Mouse (Mus musculus) CH12.LX (cell line): ENCODE measurements around the gene C1qbp.

ENCODE experiments used
- CTCF ChIP-seq, 2 experiments: IDR thresholded peaks in 1 of 2; conservative IDR thresholded peaks in 1 of 2; 2 replicates each; pipeline ENCODE4 v1.5.1; 2011 to 2012; ENCODE audit warnings: low read depth in 2 of 2, low read length in 2 of 2, improper control_type of control experiment in 1 of 2, inconsistent platforms in 1 of 2, mild to moderate bottlenecking in 1 of 2, moderate library complexity in 1 of 2
- EP300 ChIP-seq: IDR thresholded peaks from 2 replicates; pipeline ENCODE4 v1.6.1; 2011; ENCODE audit warnings: low read length, improper control_type of control experiment
- HCFC1 ChIP-seq: IDR thresholded peaks from 2 replicates; pipeline ENCODE4 v1.6.1; 2012; ENCODE audit warnings: low read depth, mild to moderate bottlenecking, inconsistent platforms, low read length, improper control_type of control experiment
- MAFK ChIP-seq: IDR thresholded peaks from 2 replicates; pipeline ENCODE4 v1.6.1; 2011; ENCODE audit warnings: low read length, improper control_type of control experiment; ENCODE audit not compliant: insufficient replicate concordance
- NELFE ChIP-seq: IDR thresholded peaks from 2 replicates; pipeline ENCODE4 v1.6.1; 2011; ENCODE audit warnings: low read depth, low read length, improper control_type of control experiment
- POLR2A ChIP-seq: IDR thresholded peaks from 2 replicates; pipeline ENCODE4 v1.6.1; 2011; ENCODE audit warnings: low read depth, mild to moderate bottlenecking, improper control_type of control experiment, low read length
- POLR2AphosphoS2 ChIP-seq: IDR thresholded peaks from 2 replicates; pipeline ENCODE4 v1.6.1; 2011; ENCODE audit warnings: low read depth, low read length, improper control_type of control experiment
- SIN3A ChIP-seq: IDR thresholded peaks from 2 replicates; pipeline ENCODE4 v1.6.1; 2012; ENCODE audit warnings: low read length, improper control_type of control experiment, inconsistent platforms
- SMC3 ChIP-seq: IDR thresholded peaks from 2 replicates; pipeline ENCODE4 v1.6.1; 2011; ENCODE audit warnings: low read depth, low read length, improper control_type of control experiment
- USF1 ChIP-seq: IDR thresholded peaks from 2 replicates; pipeline ENCODE4 v1.6.1; 2014; ENCODE audit warnings: low read depth, mild to moderate bottlenecking, inconsistent platforms, low read length, improper control_type of control experiment
- ZNF384 ChIP-seq: IDR thresholded peaks from 2 replicates; pipeline ENCODE4 v1.6.1; 2012; ENCODE audit warnings: low read depth, low read length, improper control_type of control experiment, inconsistent platforms

GRCm38 (mm10) chr11:70972586-70972985 lies 10.2 kb downstream of the C1qbp start:
- TF ChIP-seq POLR2A, result no peak
- TF ChIP-seq CTCF (conservative IDR thresholded peaks at IDR 0.05 in 1 of 2, IDR thresholded peaks at IDR 0.05 in 1 of 2; ENCODE audit: low read depth in 2 of 2, low read length in 2 of 2), result no peak
- TF ChIP-seq USF1, result no peak
- TF ChIP-seq HCFC1, result no peak
- no peak for TF ChIP-seq MAFK
- no peak for TF ChIP-seq POLR2AphosphoS2
- no peak for TF ChIP-seq SMC3
- no peak for TF ChIP-seq ZNF384
- TF ChIP-seq EP300, result no peak
- no peak for TF ChIP-seq NELFE
- no peak for TF ChIP-seq SIN3A
